Mouse (Mus musculus) ES-Bruce4 (cell line): ENCODE results near the gene Mfap1b. TPM values are rescaled to one million over a fixed set of nuclear protein-coding genes. Genes with fewer than 3 reads are reported as not detected.
"Not testable (repeated sequence)": the region's sequence is repeated elsewhere in the genome, so short reads cannot be mapped to it uniquely, and the experiment has no call there.

Source experiments
- H3K27ac ChIP-seq: 2 replicates; pipeline ENCODE4 v1.5.1; 2012; ENCODE audit warnings: low read length, inconsistent platforms; ENCODE audit not compliant: insufficient read depth
- H3K27me3 ChIP-seq: 2 replicates; pipeline ENCODE4 v1.6.1; 2012; ENCODE audit warnings: mild to moderate bottlenecking, low read length, inconsistent platforms; ENCODE audit not compliant: control insufficient read depth, poor library complexity, insufficient read depth, severe bottlenecking
- H3K36me3 ChIP-seq: 2 replicates; pipeline ENCODE4 v1.6.1; 2012; ENCODE audit warnings: inconsistent platforms, mild to moderate bottlenecking, low read length, moderate library complexity; ENCODE audit not compliant: control insufficient read depth, poor library complexity, insufficient read depth, severe bottlenecking
- H3K4me1 ChIP-seq: one replicate; pipeline ENCODE4 v1.8.1; 2011; ENCODE audit warnings: low read length; ENCODE audit not compliant: control insufficient read depth, insufficient read depth
- H3K4me3 ChIP-seq: 2 replicates; pipeline ENCODE4 v1.5.1; 2011; ENCODE audit warnings: low read depth, mild to moderate bottlenecking, low read length
- H3K9ac ChIP-seq: 2 replicates; pipeline ENCODE4 v1.6.1; 2012; ENCODE audit warnings: low read depth, mild to moderate bottlenecking, inconsistent platforms; ENCODE audit not compliant: poor library complexity, severe bottlenecking
- H3K9me3 ChIP-seq: replicated peaks from 2 replicates; pipeline ENCODE4 v1.6.1; 2012; ENCODE audit warnings: mild to moderate bottlenecking, low read length, inconsistent platforms; ENCODE audit not compliant: control insufficient read depth, poor library complexity, insufficient read depth, severe bottlenecking
- CTCF ChIP-seq: IDR thresholded peaks from one replicate; pipeline ENCODE4 v1.8.1; 2011; ENCODE audit warnings: low read depth, low read length
- EP300 ChIP-seq: IDR thresholded peaks from 2 replicates; pipeline ENCODE4 v1.6.1; 2011; ENCODE audit warnings: low read depth, low read length; ENCODE audit not compliant: insufficient read depth
- POLR2A ChIP-seq: IDR thresholded peaks from one replicate; pipeline ENCODE4 v1.8.1; 2011; ENCODE audit warnings: low read length; ENCODE audit not compliant: insufficient read depth
- polyA plus RNA-seq: library from polyadenylated mRNA; stranded (reverse); fragments of >200 nt; gene quantifications from 2 replicates; pipeline ENCODE4 v1.2.4, GENCODE M21; 2011; ENCODE audit warnings: low read depth; ENCODE audit not compliant: missing spikeins, insufficient read depth, insufficient read length

Gene Mfap1b
- polyA plus RNA-seq, 1 experiment, result 28.0 TPM

- Histone ChIP-seq H3K4me3 (no peak overlapping the region), H3K27me3 (no peaks in the 10 kb centered on the region), H3K27ac (no peak overlapping the region), H3K9ac (no peak overlapping the region), H3K36me3 (no peaks in the 10 kb centered on the region), H3K9me3 (no peaks in the 10 kb centered on the region), H3K4me1 (peaks cover 2% of the 10 kb centered on the region)
- TF ChIP-seq EP300 (no peak), CTCF (no peak), POLR2A (no peak)
Observed at GRCm38 (mm10) chr2:121483576-121483975, 9.7 kb upstream of the Mfap1b start.

- not testable (repeated sequence) for H3K27me3 ChIP-seq, H3K9ac ChIP-seq, H3K27ac ChIP-seq, H3K36me3 ChIP-seq, H3K4me3 ChIP-seq, H3K9me3 ChIP-seq, H3K4me1 ChIP-seq
Observed at GRCm38 (mm10) chr2:121480916-121481315, 7.0 kb upstream of the Mfap1b start.

GRCm38 (mm10) chr2:121480498-121480897 lies 6.6 kb upstream of the Mfap1b start:
- peaks cover 2% of the 10 kb centered on the region for H3K4me1 ChIP-seq
- no peak overlapping the region for H3K9ac ChIP-seq
- H3K4me3 ChIP-seq, result no peak overlapping the region
- no peaks in the 10 kb centered on the region for H3K27me3 ChIP-seq
- H3K36me3 ChIP-seq, result no peaks in the 10 kb centered on the region
- no peaks in the 10 kb centered on the region for H3K9me3 ChIP-seq
- H3K27ac ChIP-seq, result no peak overlapping the region
- TF ChIP-seq CTCF (peak; percentile 85), EP300 (no peak), POLR2A (no peak)

- TF ChIP-seq EP300 (no peak), CTCF (no peak), POLR2A (no peak)
- no peaks in the 10 kb centered on the region for H3K4me1 ChIP-seq
Observed at GRCm38 (mm10) chr2:121477491-121478266, 3.8 kb upstream of the Mfap1b start.

GRCm38 (mm10) chr2:121475306-121475705 lies 1.4 kb upstream of the Mfap1b start:
- H3K36me3 ChIP-seq, H3K27me3 ChIP-seq, H3K9me3 ChIP-seq, H3K4me1 ChIP-seq, H3K9ac ChIP-seq, H3K4me3 ChIP-seq, H3K27ac ChIP-seq: not testable (repeated sequence)

More at GRCm38 (mm10) chr2:121477491-121478266, 3.8 kb upstream of the Mfap1b start:
- H3K27ac ChIP-seq, result no peak overlapping the region
- H3K9me3 ChIP-seq, result no peaks in the 10 kb centered on the region
- H3K36me3 ChIP-seq, result no peaks in the 10 kb centered on the region
- no peaks in the 10 kb centered on the region for H3K27me3 ChIP-seq
- H3K4me3 ChIP-seq, result no peak overlapping the region
- H3K9ac ChIP-seq, result no peak overlapping the region

- no peak for TF ChIP-seq EP300
- no peak for TF ChIP-seq CTCF
- no peak for TF ChIP-seq POLR2A
- H3K9ac ChIP-seq, result peak overlapping the region; percentile 53
- no peaks in the 10 kb centered on the region for H3K27me3 ChIP-seq
- H3K9me3 ChIP-seq, result no peaks in the 10 kb centered on the region
- H3K4me3 ChIP-seq, result peak overlapping the region; percentile 82
- peaks cover 2% of the 10 kb centered on the region; the same call in 1 of the 2 replicates for H3K36me3 ChIP-seq
- H3K4me1 ChIP-seq, result no peaks in the 10 kb centered on the region
- no peak overlapping the region for H3K27ac ChIP-seq
Observed at GRCm38 (mm10) chr2:121474180-121474535, 291 bp upstream of the Mfap1b start.

GRCm38 (mm10) chr2:121472783-121473182 lies 1.1 kb downstream of the Mfap1b start:
- H3K27ac ChIP-seq, H3K9ac ChIP-seq, H3K4me1 ChIP-seq, H3K9me3 ChIP-seq, H3K4me3 ChIP-seq, H3K27me3 ChIP-seq, H3K36me3 ChIP-seq: not testable (repeated sequence)

- not testable (repeated sequence) for H3K27me3 ChIP-seq, H3K4me3 ChIP-seq, H3K4me1 ChIP-seq, H3K9me3 ChIP-seq, H3K27ac ChIP-seq, H3K9ac ChIP-seq, H3K36me3 ChIP-seq
Observed at GRCm38 (mm10) chr2:121468982-121469381, 4.9 kb downstream of the Mfap1b start.
